Mouse (Mus musculus): ENCODE measurements around the gene Ccnt1. TPM values are rescaled to one million over a fixed set of nuclear protein-coding genes. Genes with fewer than 3 reads are reported as not detected.
"Not testable (repeated sequence)": the region's sequence is repeated elsewhere in the genome, so short reads cannot be mapped to it uniquely, and the experiment has no call there.

Ccnt1 gene
- total RNA-seq, 1 experiment from 2014 or later: 57.3 TPM

DNA sequence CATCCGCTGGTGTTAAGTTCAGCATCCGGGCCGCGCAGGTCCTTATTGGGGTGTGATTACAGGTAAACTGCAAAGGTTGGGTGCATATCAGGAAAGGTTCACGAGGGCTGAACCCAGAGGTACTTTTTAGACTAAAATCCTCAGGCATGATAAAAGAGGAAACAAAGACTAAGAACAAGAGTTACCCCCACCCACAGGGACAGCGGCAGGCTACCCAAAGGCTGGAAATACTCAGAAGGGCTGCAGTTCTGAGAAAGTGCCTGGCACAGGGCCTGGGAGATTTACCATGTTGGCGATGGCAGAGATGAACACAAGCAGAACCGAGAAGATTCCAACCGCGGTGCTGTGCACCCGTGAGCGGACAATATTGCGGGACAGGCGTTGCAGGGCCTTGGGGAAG, 25.9 kb upstream of the Ccnt1 start:
- no peak for DNase-seq

DNA sequence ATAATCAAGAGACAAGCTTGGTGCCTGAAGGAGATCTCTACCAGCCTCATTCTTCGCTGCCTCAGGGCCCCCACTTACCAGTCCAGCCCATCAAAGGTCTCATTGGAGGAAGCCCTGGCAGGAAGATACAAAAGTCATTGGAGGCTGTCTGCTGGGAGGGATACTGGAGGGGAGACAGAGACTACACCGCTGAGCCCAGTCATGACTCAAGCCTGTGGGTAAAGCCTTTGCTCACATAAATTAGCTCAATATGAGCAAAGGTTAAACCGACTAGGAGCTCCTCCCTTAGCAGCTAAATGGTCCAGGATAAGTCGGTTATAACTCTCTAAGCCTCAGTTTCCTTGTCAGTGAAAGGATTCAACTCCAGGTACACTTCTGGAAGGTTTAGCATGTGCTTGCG, 24.3 kb upstream of the Ccnt1 start:
- no peak for DNase-seq

GRCm38 (mm10) chr15:98594193-98594592, 23.5 kb upstream of the Ccnt1 start:
- no peak for DNase-seq

DNA sequence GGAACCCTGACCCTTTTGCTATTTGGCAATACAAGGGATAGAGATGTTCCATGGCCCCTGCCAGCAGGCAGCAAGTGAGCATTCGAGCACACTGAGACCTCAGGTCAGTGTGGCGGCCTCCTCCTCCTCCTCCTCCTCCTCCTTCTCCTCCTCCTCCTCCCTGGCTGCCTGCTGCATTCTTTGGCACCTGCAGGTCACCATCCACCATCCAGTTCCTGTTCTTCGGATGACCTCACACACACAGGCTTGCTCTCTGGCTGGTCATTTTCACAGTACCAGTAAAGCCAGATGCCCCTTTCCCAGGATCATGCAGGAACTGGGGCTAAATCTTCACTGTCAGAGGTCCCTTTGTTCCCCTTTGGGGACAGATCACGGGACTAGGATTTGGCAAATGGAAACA, 20.7 kb upstream of the Ccnt1 start:
- DNase-seq: no peak

DNA sequence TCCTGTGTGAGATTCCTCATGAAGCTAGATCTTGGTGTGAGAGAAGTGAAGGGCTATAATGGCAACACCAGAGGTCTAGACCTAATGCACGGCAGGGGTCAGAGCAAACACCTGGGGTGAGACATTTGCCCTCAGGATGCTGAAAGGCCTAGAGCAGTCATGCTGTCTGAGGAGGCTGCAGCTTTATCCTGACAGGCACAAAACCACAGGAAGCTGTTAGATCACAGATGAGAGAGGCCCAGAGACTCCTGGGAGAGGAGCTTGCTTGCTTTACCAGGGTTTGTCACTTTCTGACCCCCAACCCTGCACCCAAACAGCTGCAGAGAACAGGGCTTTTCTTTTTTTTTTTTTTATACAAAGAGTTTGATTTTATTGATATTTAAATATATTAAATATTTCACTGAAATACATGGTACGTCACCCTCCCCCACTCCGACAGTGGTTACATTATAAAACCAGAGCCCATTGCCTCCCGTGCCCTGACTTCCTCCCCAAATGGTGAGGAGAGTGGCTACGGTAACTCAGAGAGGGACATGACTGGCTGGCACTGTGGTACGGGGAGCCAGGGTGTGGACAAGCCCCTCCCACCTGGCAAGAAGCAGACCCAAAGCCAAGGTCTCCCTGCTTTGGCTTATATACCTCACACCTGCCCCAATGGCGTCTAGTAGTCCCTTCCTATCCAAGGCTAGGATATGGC, 19.1 kb upstream of the Ccnt1 start:
- DNase-seq: no peak

DNA sequence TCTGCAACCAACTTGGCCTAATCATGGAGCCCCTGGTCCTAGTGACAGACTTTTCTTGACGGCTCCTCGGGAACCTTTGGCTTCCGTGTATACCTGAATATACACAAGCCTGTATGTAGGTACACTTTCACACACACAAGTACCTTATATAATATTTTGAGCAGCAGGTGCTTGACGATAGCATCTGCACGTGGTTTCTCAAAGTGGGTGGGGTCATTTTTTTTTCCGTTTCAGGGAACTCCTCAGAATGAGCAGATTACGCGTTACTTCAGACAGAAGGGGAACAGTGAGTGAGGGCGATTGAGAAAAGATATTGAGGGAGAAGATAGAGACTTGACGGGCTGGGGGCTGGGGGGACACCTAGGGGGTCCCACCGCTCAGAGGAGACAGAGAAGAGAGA, 17.0 kb upstream of the Ccnt1 start:
- no peak for DNase-seq

- not testable (repeated sequence) for DNase-seq
Measured at GRCm38 (mm10) chr15:98586141-98586540, 15.4 kb upstream of the Ccnt1 start.

GRCm38 (mm10) chr15:98585421-98585820, 14.7 kb upstream of the Ccnt1 start:
- no peak for DNase-seq

DNA sequence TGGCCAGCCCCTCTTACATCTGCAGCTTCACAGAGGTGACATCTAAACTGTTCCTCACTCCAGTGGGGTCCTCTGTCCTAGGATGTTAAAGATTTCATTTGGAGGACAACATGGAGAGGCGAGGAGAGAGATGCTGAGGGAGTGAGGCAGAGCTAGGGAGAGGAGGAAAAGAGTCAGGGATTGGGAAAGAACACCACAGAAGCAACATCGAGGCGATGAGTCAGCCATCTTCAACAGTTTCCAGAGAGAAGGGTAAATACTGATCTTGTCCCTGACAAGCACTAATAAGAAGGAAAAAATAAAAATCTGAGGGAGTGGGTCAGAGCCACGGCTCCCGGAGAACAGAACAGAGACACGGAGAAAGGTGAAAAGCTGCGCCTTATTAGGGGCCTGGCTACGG, 12.3 kb upstream of the Ccnt1 start:
- no peak for DNase-seq

DNA sequence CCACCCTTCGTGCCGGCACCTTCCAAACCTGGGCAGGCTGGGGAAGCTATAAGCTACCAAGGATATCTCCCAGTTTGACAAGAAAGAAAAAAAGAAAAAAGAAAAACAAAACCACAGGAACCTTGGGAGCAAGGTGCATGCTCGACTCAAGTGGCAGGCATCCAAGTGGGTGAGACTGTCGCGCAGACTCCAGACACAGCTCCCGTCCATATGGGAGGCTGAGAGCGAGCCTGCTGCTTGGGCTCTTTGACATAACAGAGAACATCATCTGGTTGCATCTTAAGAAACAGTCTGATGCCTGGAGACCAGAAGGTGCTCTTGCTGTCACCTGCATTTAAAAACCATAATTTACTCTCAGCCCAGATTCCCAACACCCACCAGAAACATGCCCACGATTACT, 11.7 kb upstream of the Ccnt1 start:
- DNase-seq: peak; percentile 53

- DNase-seq: peak; percentile 79
Measured at GRCm38 (mm10) chr15:98579795-98580464, 9.2 kb upstream of the Ccnt1 start.

- DNase-seq: no peak
Measured at GRCm38 (mm10) chr15:98579310-98579709, 8.6 kb upstream of the Ccnt1 start.

GRCm38 (mm10) chr15:98573293-98573692, 2.6 kb upstream of the Ccnt1 start:
- DNase-seq: no peak

DNA sequence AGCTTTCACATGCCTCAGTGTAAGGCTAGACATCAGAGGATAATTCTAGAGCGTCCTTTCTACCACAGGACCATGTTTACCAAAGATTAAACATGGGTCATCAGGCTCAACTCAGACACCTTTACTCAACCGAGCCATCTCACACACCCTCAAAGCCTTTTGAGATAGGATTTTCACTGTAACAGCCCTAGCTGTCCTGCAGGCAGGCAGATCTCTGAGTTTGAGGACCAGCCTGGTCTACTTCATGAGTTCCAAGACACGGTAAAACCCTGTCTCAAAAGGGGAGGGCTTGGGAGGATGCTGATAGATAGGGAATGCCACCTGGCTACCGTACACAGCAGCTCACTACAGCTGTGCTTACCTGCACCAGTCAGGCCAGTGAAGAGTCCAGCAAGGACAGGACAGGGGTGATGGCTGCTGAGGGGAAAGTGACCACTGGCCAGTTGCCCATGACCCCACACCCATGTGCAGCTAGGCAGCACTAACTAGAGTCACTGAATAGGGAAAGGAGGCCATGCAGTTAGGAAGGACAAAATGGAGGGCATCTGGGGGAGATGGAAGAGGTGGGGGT, 843 bp downstream of the Ccnt1 start:
- no peak for DNase-seq

DNA sequence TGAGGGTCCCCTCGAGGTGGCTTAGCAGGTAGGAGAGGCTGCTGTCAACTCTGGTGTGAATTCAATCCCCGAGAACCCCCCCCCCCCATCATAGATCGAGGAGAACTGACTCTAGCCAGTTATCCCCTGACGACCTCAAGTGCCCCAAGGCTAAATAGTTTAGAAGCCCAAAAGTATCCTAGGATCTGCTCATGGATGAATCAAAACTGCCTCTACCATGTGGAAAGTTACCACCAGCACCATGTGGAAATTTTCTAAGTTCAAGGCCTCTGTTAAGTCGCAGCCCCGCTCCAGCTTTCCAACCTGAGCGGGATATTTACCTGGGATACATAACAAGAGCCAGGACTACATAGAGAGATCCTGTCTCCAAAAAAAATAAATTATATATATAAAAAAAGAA, 1.5 kb downstream of the Ccnt1 start:
- DNase-seq: no peak

DNA sequence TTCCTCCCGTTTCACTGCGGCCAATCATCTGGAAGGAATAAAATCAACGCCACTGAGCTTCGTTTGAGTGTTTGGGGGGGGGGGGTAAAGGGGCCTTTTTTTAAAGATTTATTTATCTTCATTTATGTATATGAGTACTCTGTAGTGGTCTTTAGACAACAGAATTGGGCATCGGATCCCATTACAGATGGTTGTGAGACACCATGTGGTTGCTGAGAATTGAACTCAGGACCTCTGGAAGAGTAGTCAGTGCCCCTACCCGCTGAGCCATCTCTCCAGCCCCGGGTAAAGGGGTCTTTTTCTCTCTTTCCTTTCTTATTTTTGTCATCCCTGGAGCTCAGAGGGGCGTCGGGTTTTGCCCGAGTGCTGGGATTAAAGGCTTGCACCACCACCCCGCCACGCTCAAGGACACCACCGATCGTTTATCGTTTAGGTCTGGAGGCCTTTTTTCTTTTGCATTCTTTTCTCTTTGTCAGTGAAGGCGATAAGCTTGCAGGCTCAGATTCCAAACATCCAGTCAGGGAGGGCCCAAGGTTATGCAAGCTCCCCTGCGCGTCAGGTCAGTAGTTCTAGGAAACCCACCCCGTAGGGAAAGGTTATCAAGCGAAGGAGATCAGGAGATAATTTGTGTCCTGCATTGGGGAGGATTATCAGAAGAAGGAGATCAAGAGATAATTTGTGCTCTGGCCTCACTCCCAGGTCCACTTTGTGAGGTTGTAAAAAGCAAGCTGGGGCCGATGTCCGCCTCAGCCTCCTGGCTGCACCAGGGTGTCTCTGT, 2.3 kb downstream of the Ccnt1 start:
- peak; percentile 48 for DNase-seq

GRCm38 (mm10) chr15:98567278-98568134, 3.2 kb downstream of the Ccnt1 start:
- DNase-seq: peak; percentile 100

DNA sequence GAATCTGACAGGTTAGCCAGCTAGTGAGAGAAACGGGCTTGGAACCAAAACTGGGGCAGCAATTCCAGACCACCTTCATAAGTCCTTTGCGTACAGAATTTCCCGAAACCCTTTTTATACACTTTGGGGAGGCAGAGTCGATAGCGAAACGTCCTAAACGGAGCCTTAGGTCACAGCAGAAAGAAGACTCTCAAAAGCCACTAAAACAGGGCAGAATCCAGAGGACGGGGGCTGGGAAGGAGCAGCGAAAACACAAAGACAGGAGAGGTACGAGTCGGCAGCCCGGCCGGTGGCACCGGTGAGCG, 3.8 kb downstream of the Ccnt1 start:
- DNase-seq: no peak

- no peak for DNase-seq
Measured at GRCm38 (mm10) chr15:98557186-98557585, 13.5 kb downstream of the Ccnt1 start.

DNA sequence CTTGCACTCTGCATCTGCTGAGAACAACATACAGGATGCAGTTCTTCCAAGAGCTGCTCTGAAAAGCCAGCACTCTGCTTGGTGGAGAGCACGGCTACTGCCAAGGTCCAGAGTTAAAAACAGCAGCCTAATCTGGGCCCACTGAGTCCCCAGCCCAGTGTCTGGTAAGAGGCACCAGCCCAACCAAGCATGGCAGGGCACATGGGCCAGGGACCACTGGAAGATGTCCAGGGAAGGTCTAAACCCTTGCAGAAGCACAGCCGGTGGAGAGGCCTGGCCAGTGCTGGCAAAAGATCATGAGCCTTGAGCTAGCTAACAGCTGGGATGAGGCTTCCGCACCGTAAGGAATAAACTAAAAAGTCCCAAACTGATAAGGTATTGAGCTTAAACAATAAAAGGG, 14.8 kb downstream of the Ccnt1 start:
- DNase-seq: no peak

DNA sequence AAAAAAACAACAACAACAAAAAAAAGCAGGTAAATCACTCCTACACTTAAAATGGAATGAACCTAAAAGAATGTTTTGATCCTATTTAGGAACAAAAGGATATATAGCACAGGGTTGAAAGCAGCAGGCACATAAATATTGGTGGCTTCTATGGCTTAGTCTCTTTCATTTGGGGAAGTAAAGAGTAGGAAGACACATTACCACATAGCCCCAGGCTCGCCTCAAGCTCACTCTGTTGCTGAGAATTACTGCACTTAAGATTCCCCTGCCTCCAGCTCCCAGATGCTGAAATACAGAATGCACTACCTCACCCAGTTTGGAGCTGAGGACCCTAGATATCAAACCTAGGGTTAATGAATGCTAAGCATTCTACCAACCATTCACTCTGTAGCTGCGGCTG, 18.0 kb downstream of the Ccnt1 start:
- no peak for DNase-seq

DNA sequence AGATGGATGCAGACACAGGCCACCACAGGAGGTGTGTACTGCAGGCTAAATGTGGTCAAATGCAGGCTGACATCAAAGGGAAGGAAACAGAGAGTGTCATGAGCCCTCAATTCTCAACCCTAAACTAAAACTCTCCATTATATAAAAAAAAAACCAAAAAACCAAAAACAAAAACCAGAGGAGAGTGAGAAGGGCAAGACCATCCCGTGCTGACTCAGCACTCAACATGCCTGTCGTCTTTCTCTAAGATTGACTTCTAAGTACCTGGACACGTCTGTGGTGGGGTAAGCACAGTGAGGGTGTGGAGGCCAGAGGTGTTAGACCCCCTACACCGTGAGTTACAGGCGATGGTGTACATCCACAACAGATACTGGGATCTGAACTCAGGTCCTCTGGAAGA, 23.9 kb downstream of the Ccnt1 start:
- no peak for DNase-seq

All from adrenal gland, postnatal 14 days (tissue).